Mouse (Mus musculus) CH12.LX (cell line): ENCODE results near the gene 1700092M07Rik.

Experiments
- CTCF ChIP-seq, 2 experiments: IDR thresholded peaks in 1 of 2; conservative IDR thresholded peaks in 1 of 2; 2 replicates each; pipeline ENCODE4 v1.5.1; 2011 to 2012; ENCODE audit warnings: low read depth in 2 of 2, low read length in 2 of 2, improper control_type of control experiment in 1 of 2, inconsistent platforms in 1 of 2, mild to moderate bottlenecking in 1 of 2, moderate library complexity in 1 of 2
- EP300 ChIP-seq: IDR thresholded peaks from 2 replicates; pipeline ENCODE4 v1.6.1; 2011; ENCODE audit warnings: low read length, improper control_type of control experiment
- JUN ChIP-seq: IDR thresholded peaks from 2 replicates; pipeline ENCODE4 v1.6.1; 2011; ENCODE audit warnings: low read depth, mild to moderate bottlenecking, low read length, improper control_type of control experiment, moderate library complexity; ENCODE audit not compliant: insufficient read depth
- JUND ChIP-seq: conservative IDR thresholded peaks from 2 replicates; pipeline ENCODE4 v1.6.1; 2011; ENCODE audit warnings: low read depth, low read length, improper control_type of control experiment
- MAFK ChIP-seq: IDR thresholded peaks from 2 replicates; pipeline ENCODE4 v1.6.1; 2011; ENCODE audit warnings: low read length, improper control_type of control experiment; ENCODE audit not compliant: insufficient replicate concordance
- MAZ ChIP-seq: IDR thresholded peaks from 2 replicates; pipeline ENCODE4 v1.6.1; 2012; ENCODE audit warnings: low read depth, mild to moderate bottlenecking, inconsistent platforms, low read length, improper control_type of control experiment, moderate library complexity
- MEF2A ChIP-seq: IDR thresholded peaks from 2 replicates; pipeline ENCODE4 v1.6.1; 2014; ENCODE audit warnings: low read depth, mild to moderate bottlenecking, inconsistent platforms, low read length, improper control_type of control experiment, borderline replicate concordance
- MYC ChIP-seq: IDR thresholded peaks from 2 replicates; pipeline ENCODE4 v1.6.1; 2011; ENCODE audit warnings: low read depth, mild to moderate bottlenecking, improper control_type of control experiment, low read length
- NRF1 ChIP-seq: IDR thresholded peaks from 2 replicates; pipeline ENCODE4 v1.6.1; 2014; ENCODE audit warnings: low read depth, mild to moderate bottlenecking, inconsistent platforms, low read length, improper control_type of control experiment, moderate library complexity
- POLR2A ChIP-seq: IDR thresholded peaks from 2 replicates; pipeline ENCODE4 v1.6.1; 2011; ENCODE audit warnings: low read depth, mild to moderate bottlenecking, improper control_type of control experiment, low read length
- TBP ChIP-seq: conservative IDR thresholded peaks from 2 replicates; pipeline ENCODE4 v1.6.1; 2011; ENCODE audit warnings: low read depth, low read length, improper control_type of control experiment
- ZC3H11A ChIP-seq: IDR thresholded peaks from 2 replicates; pipeline ENCODE4 v1.6.1; 2012; ENCODE audit warnings: low read depth, mild to moderate bottlenecking, inconsistent platforms, low read length, improper control_type of control experiment
- ZKSCAN1 ChIP-seq: IDR thresholded peaks from 2 replicates; pipeline ENCODE4 v1.6.1; 2012; ENCODE audit warnings: low read depth, inconsistent platforms, low read length, improper control_type of control experiment, borderline replicate concordance

- TF ChIP-seq CTCF (conservative IDR thresholded peaks at IDR 0.05 in 1 of 2, IDR thresholded peaks at IDR 0.05 in 1 of 2; ENCODE audit: low read depth in 2 of 2, low read length in 2 of 2) (0 out of 4 replicates have a peak, but pooled peaks of 1 of the 2 experiments have one; percentile 10), POLR2A (peak; percentile 98), EP300 (no peak), MAFK (no peak), JUND (no peak), MAZ (no peak), TBP (peak; percentile 89), ZC3H11A (no peak), MYC (no peak), NRF1 (peak; percentile 49), JUN (no peak), MEF2A (peak; percentile 6; the same call in 1 of the 2 replicates), ZKSCAN1 (no peak)
Measured at GRCm38 (mm10) chr19:8774086-8774835, 33.7 kb downstream of the 1700092M07Rik start, which contains the start of gene Tmem179b.
